Mouse (Mus musculus) midbrain, embryonic 11.5 days (tissue): ENCODE results near the gene Uggt2. TPM values are rescaled to one million over a fixed set of nuclear protein-coding genes. Genes with fewer than 3 reads are reported as not detected.

Source experiments
- polyA plus RNA-seq: library from polyadenylated mRNA; unstranded; fragments of >200 nt; fragmentation: Nextera tagmentation; extraction: Ambion mirVana; gene quantifications from 2 replicates; pipeline ENCODE4 v1.2.1, GENCODE M21; 2014

Uggt2 gene
- polyA plus RNA-seq, 1 experiment from 2014 or later, result 15.1 TPM

Other genes with a start within 250 kb of the Uggt2 start
- 28.2 and 32.2 TPM in 2 replicates for gene Dzip1, start 174.0 kb downstream of the Uggt2 start, polyA plus RNA-seq
- 31.6 and 32.9 TPM in 2 replicates for gene Dnajc3, start 161.5 kb downstream of the Uggt2 start, polyA plus RNA-seq
- 0.12 and 0.20 TPM in 2 replicates for gene Hs6st3, start 38.9 kb upstream of the Uggt2 start, polyA plus RNA-seq